Mouse (Mus musculus) ES-E14 (cell line): ENCODE data around the gene 4930469K13Rik. TPM values are rescaled to one million over a fixed set of nuclear protein-coding genes. Genes with fewer than 3 reads are reported as not detected.

Experiments used
- DNase-seq: peaks from one replicate; pipeline ENCODE4 v3.0.0-alpha.2; 2013; ENCODE audit warnings: low read depth, low spot score
- H3K27ac ChIP-seq: 2 replicates; pipeline ENCODE4 v1.5.1; 2012; ENCODE audit warnings: low read depth, mild to moderate bottlenecking, low read length, moderate library complexity, mixed read lengths; ENCODE audit not compliant: poor library complexity, insufficient read depth, severe bottlenecking
- H3K36me3 ChIP-seq: 2 replicates; pipeline ENCODE4 v1.6.1; 2012; ENCODE audit warnings: mild to moderate bottlenecking, low read length, moderate library complexity, mixed read lengths; ENCODE audit not compliant: control insufficient read depth, poor library complexity, insufficient read depth, severe bottlenecking
- H3K4me1 ChIP-seq, 2 experiments: fragments of 150-350 bp in 1 of 2; sonication (generic) in 1 of 2; 2 replicates each; pipeline ENCODE4 v1.6.1; 2012; ENCODE audit warnings: low read length in 2 of 2, mild to moderate bottlenecking in 1 of 2, mixed read lengths in 1 of 2; ENCODE audit not compliant: control insufficient read depth in 2 of 2, insufficient read depth in 2 of 2, poor library complexity in 1 of 2
- H3K4me3 ChIP-seq, 2 experiments: fragments of 150-350 bp in 1 of 2; sonication (generic) in 1 of 2; 2 replicates each; pipeline ENCODE4 v1.5.1; 2012; ENCODE audit warnings: low read length in 2 of 2, low read depth in 1 of 2, mild to moderate bottlenecking in 1 of 2, mixed read lengths in 1 of 2; ENCODE audit not compliant: insufficient read depth in 1 of 2, poor library complexity in 1 of 2, severe bottlenecking in 1 of 2
- H3K9ac ChIP-seq: 2 replicates; pipeline ENCODE4 v1.6.1; 2012; ENCODE audit warnings: low read depth, mild to moderate bottlenecking, low read length, mixed read lengths; ENCODE audit not compliant: poor library complexity, insufficient read depth, severe bottlenecking
- H3K9me3 ChIP-seq: fragments of 150-350 bp; sonication (generic); 2 replicates; pipeline ENCODE4 v1.6.1; 2012; ENCODE audit warnings: low read depth, mild to moderate bottlenecking, low read length; ENCODE audit not compliant: control insufficient read depth, insufficient read depth
- CHD2 ChIP-seq: IDR thresholded peaks from 2 replicates; pipeline ENCODE4 v1.6.1; 2014; ENCODE audit warnings: mild to moderate bottlenecking, low read depth, low read length, inconsistent platforms
- HCFC1 ChIP-seq: IDR thresholded peaks from 2 replicates; pipeline ENCODE4 v1.6.1; 2012; ENCODE audit warnings: low read length, inconsistent platforms, borderline replicate concordance; ENCODE audit not compliant: insufficient read depth
- MAFK ChIP-seq: IDR thresholded peaks from 2 replicates; pipeline ENCODE4 v1.6.1; 2014; ENCODE audit warnings: mild to moderate bottlenecking, low read depth, low read length, inconsistent platforms; ENCODE audit not compliant: insufficient read depth
- ZC3H11A ChIP-seq: IDR thresholded peaks from 2 replicates; pipeline ENCODE4 v1.6.1; 2012; ENCODE audit warnings: low read depth, mild to moderate bottlenecking, inconsistent platforms, low read length, borderline replicate concordance
- ZNF384 ChIP-seq: IDR thresholded peaks from 2 replicates; pipeline ENCODE4 v1.6.1; 2012; ENCODE audit warnings: low read depth, low read length, inconsistent platforms
- in situ Hi-C, 2 experiments: fragments of 600-800 bp; cut with MboI; formaldehyde crosslinking; loops; one replicate each; pipeline ENCODE4 v1.15.1; 2025; ENCODE audit warnings: low sequenced_read_pairs in 2 of 2, inconsistent platforms in 1 of 2; ENCODE audit not compliant: unreplicated experiment in 2 of 2
- total RNA-seq: library from RNA; depleted of rRNA; stranded (reverse); fragments of 300-350 nt; gene quantifications from 2 replicates; pipeline ENCODE4 v1.2.3, GENCODE M21; 2012

The 4930469K13Rik gene
- total RNA-seq, 1 experiment: not detected

GRCm38 (mm10) chr11:34117581-34117980, 19.2 kb upstream of the 4930469K13Rik start:
- in situ Hi-C loops: no loop called here
- TF ChIP-seq MAFK: no peak
- no peaks in the 10 kb centered on the region for H3K36me3 ChIP-seq
- DNase-seq: no peak
- no peak overlapping the region for H3K27ac ChIP-seq
- H3K9ac ChIP-seq: no peak overlapping the region
- no peaks in the 10 kb centered on the region for H3K9me3 ChIP-seq
- H3K4me3 ChIP-seq: no peak overlapping the region
- H3K4me1 ChIP-seq: no peaks in the 10 kb centered on the region

DNA sequence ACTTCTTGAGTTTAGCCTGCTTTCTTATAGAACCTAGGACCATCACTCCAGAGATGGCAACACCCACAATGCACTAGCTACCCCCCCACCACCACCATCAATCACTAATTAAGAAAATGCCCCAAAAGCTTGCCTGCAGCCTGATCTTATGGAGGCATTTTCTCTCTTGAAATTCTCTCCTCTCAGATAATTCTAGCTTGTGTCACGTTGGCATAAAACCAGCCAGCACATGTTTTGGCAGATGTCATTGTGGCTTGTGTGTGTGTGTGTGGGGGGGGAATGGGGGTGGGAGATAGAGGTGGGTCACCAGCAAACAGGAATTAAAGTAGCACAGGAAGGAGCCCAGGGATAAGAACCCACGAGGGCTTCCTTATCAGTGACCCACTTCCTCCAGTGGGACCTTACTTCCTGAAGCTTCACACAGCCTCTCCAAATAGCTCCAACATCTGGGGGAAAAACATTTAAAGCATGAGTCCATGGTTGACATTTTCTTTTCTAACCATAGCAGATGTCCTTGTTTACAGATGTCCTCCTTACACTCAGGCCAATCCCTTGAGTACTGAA, 18.3 kb upstream of the 4930469K13Rik start:
- H3K9ac ChIP-seq: no peak overlapping the region
- H3K27ac ChIP-seq: no peak overlapping the region
- H3K4me1 ChIP-seq: peaks cover 0 to 3% of the 10 kb centered on the region in 2 experiments; a peak in 1 of 4 replicates
- no peak for TF ChIP-seq ZC3H11A
- no peak for TF ChIP-seq MAFK
- no peak for TF ChIP-seq HCFC1
- no peak for TF ChIP-seq ZNF384
- no peak for TF ChIP-seq CHD2
- in situ Hi-C loops: no loop called here
- no peaks in the 10 kb centered on the region for H3K9me3 ChIP-seq
- no peak for DNase-seq
- no peaks in the 10 kb centered on the region for H3K36me3 ChIP-seq
- H3K4me3 ChIP-seq: no peak overlapping the region

DNA sequence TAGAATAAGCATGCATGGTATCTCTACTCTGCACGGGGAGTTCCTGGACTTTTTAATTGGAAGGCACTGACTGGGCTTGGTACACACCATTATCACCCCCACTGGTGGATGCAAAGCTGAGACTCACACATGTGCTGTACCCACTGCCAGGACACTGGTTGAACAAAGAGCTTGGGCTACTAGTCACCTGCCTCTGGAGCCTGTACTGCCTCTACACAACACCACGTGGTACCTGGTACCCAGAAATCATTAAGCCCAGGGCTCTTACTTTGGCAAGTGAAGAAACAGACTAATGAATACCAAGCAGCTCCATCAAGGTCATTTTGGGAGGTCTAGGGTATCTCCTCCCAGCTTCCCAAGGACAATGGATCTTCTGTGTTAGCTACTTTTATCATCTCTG, 15.4 kb upstream of the 4930469K13Rik start:
- Histone ChIP-seq H3K4me3 (no peak overlapping the region), H3K9ac (no peak overlapping the region), H3K9me3 (no peaks in the 10 kb centered on the region), H3K36me3 (no peaks in the 10 kb centered on the region), H3K27ac (no peak overlapping the region), H3K4me1 (peaks cover 0 to 3% of the 10 kb centered on the region in 2 experiments; a peak in 1 of 4 replicates)
- TF ChIP-seq ZNF384 (no peak), ZC3H11A (no peak), CHD2 (no peak), MAFK (no peak), HCFC1 (no peak)
- DNase-seq: no peak
- in situ Hi-C loops: no loop called here

- no peak overlapping the region for H3K4me3 ChIP-seq
- H3K9me3 ChIP-seq: no peaks in the 10 kb centered on the region
- no peak for TF ChIP-seq MAFK
- no peak for TF ChIP-seq HCFC1
- TF ChIP-seq CHD2: no peak
- no peak for TF ChIP-seq ZNF384
- TF ChIP-seq ZC3H11A: no peak
- no peak overlapping the region for H3K9ac ChIP-seq
- no peak overlapping the region; the same call in 1 of the 2 replicates for H3K27ac ChIP-seq
- DNase-seq: peak; percentile 44
- H3K4me1 ChIP-seq: peaks cover 0 to 3% of the 10 kb centered on the region in 2 experiments; a peak in 1 of 4 replicates
- no peaks in the 10 kb centered on the region for H3K36me3 ChIP-seq
- in situ Hi-C loops: no loop called here
Observed at GRCm38 (mm10) chr11:34112781-34113380, 14.5 kb upstream of the 4930469K13Rik start.

GRCm38 (mm10) chr11:34111940-34112339, 13.6 kb upstream of the 4930469K13Rik start:
- Histone ChIP-seq H3K27ac (no peak overlapping the region), H3K4me1 (peaks cover 0 to 3% of the 10 kb centered on the region in 2 experiments; a peak in 1 of 4 replicates)
- in situ Hi-C loops: no loop called here

More at GRCm38 (mm10) chr11:34111940-34112339, 13.6 kb upstream of the 4930469K13Rik start:
- no peak for DNase-seq
- TF ChIP-seq ZNF384 (no peak), HCFC1 (no peak), CHD2 (no peak), MAFK (no peak), ZC3H11A (no peak)
- Histone ChIP-seq H3K9me3 (no peaks in the 10 kb centered on the region), H3K9ac (no peak overlapping the region), H3K4me3 (no peak overlapping the region), H3K36me3 (no peaks in the 10 kb centered on the region)
